Mouse (Mus musculus): ENCODE measurements around the gene Pamr1. TPM values are rescaled to one million over a fixed set of nuclear protein-coding genes. Genes with fewer than 3 reads are reported as not detected.

The Pamr1 gene
- polyA plus RNA-seq, 1 experiment from 2014 or later: 34.2 TPM

DNA sequence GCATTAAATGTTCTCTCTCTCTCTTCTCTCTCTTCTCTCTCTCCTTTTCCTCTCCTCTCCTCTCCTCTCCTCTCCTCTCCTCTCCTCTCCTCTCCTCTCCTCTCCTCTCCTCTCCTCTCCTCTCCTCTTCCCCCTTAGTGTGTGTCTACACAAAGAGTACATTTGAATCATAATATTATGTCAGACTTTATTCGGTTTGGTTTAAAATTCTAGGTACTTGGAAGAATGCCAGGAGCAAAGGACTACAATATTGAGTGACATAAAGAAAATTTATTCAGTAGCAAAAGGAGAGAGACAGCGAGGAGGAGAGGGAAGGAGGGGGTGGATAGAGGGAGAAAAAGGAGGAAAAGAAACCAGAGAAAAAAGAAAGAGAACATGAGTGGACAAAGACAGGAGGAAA, 88.9 kb downstream of the Pamr1 start:
- Histone ChIP-seq H3K4me3 (ENCODE audit: low read depth, low read length) (no peak overlapping the region), H3K36me3 (ENCODE audit: control insufficient read depth, insufficient read depth, low read length) (0 out of 2 replicates have a peak, but pooled peaks cover 4% of the 10 kb centered on the region), H3K9me3 (ENCODE audit: control insufficient read depth, low read length) (no peaks in the 10 kb centered on the region), H3K9ac (ENCODE audit: low read depth, low read length) (no peak overlapping the region), H3K4me1 (ENCODE audit: control insufficient read depth, insufficient read depth, low read length) (0 out of 2 replicates have a peak, but pooled peaks cover 3% of the 10 kb centered on the region), H3K27ac (replicated peaks; ENCODE audit: low read depth, low read length) (no peak overlapping the region), H3K4me2 (ENCODE audit: low read depth, low read length) (no peak overlapping the region), H3K27me3 (replicated peaks; ENCODE audit: control insufficient read depth, insufficient read depth, low read length) (no peaks in the 10 kb centered on the region)
- 18% methylated on average over 2 of the region's 2 CpGs for WGBS
- no peak for ATAC-seq (ENCODE audit: low read depth)
- DNase-seq (ENCODE audit: low spot score): no peak

DNA sequence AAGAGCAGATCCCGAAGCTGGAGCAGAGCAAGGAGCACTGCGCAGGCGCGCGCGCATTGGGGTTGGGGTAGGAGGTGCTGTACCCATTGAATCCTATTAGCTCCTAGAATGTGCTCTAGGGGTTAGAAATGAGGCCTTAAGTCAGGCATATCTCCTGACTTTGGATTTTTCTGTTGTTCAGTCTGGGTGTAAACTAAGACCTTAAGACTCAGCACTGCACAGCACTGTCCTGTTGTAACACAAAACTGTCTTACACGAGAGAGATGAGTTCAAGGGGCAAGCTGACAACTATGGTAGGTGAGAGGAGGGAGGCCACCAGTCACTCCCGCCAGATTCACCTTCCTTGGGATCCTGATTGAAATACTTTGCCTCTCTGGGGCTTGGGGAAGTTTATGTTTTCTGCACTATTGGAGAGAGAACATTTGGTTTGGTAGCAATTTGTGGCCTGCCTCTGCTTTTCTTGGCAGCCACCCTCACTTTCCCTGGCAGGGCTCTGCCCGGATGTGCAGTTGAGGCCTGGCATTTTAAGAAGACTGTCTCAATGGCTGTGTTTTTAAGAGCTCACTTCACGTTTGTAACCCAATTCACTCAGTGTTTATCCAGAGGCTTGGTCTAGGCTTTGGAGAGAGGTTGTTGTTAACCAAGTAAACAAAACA, 99.2 kb downstream of the Pamr1 start:
- Histone ChIP-seq H3K9ac (ENCODE audit: low read depth, low read length) (no peak overlapping the region), H3K4me3 (ENCODE audit: low read depth, low read length) (no peak overlapping the region), H3K36me3 (ENCODE audit: control insufficient read depth, insufficient read depth, low read length) (no peaks in the 10 kb centered on the region), H3K27ac (replicated peaks; ENCODE audit: low read depth, low read length) (peak overlapping the region; percentile 55; the same call in 1 of the 2 replicates), H3K4me1 (ENCODE audit: control insufficient read depth, insufficient read depth, low read length) (peaks cover 10% of the 10 kb centered on the region), H3K9me3 (ENCODE audit: control insufficient read depth, low read length) (no peaks in the 10 kb centered on the region), H3K27me3 (replicated peaks; ENCODE audit: control insufficient read depth, insufficient read depth, low read length) (no peaks in the 10 kb centered on the region), H3K4me2 (ENCODE audit: low read depth, low read length) (no peak overlapping the region)
- ATAC-seq (ENCODE audit: low read depth) (no peak), DNase-seq (ENCODE audit: low spot score) (peak; percentile 69)
- 68% methylated on average over 10 of the region's 10 CpGs for WGBS

DNA sequence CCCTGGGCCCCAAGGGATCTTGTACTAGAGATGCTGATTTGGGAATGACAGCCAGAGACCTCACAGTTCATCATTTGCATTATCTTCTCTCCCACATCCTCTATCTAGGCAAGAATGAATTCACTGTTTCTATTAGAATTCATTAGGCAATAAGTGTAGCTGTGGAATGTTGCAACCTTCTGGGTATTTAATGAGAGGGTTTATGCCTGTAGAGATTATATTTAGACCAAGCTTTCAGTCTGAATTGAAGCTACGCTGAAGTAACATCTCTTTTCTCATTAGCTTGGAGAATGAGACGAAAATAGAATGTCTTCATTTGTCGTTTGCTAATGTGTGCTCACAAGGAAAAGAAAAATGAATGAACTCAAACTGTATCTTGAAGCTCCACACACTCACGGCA, 100.5 kb downstream of the Pamr1 start:
- Histone ChIP-seq H3K27ac (replicated peaks; ENCODE audit: low read depth, low read length) (no peak overlapping the region), H3K9ac (ENCODE audit: low read depth, low read length) (no peak overlapping the region), H3K27me3 (replicated peaks; ENCODE audit: control insufficient read depth, insufficient read depth, low read length) (no peaks in the 10 kb centered on the region), H3K36me3 (ENCODE audit: control insufficient read depth, insufficient read depth, low read length) (no peaks in the 10 kb centered on the region), H3K9me3 (ENCODE audit: control insufficient read depth, low read length) (no peaks in the 10 kb centered on the region), H3K4me1 (ENCODE audit: control insufficient read depth, insufficient read depth, low read length) (peaks cover 10% of the 10 kb centered on the region), H3K4me3 (ENCODE audit: low read depth, low read length) (no peak overlapping the region), H3K4me2 (ENCODE audit: low read depth, low read length) (no peak overlapping the region)
- ATAC-seq (ENCODE audit: low read depth) (no peak), DNase-seq (ENCODE audit: low spot score) (no peak)
- 84% methylated on average over 4 of the region's 4 CpGs for WGBS

DNA sequence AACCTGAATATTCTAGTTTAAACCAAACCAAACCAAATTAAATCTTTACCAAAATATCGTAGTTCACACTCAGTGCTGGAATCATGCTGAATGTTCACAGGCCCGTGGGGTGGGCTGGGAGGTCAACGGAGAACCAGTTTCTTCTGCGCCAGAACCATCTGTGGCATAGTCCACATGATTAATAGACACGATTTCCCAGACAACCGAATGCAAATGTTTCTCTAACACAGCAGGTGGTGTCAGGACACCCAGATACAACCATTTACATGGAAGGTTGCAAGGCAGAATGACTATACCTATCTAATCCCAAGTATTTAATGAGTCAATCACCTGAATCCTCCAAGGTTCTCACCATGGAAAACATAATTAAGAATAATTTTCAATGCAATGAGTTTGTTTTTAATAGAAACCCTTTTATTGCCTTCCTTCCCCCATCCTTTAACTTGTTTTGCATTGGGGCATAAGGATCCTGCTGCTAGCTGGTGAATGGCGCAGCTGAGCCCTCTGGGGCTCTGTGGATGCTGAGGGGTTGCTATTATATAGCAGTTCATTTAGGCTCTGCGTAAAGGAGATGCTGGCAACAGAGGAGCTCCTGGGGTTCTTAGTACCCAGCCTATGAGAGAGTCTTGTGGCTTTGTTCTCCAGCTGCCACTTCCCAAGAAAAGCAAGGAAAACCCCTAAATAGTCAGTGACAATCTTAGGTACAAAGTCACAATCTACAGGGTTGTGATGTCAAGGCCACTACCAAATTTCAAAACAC, 106.3 kb downstream of the Pamr1 start:
- ATAC-seq (ENCODE audit: low read depth): no peak
- H3K4me3 ChIP-seq (ENCODE audit: low read depth, low read length): no peak overlapping the region
- H3K27ac ChIP-seq (replicated peaks; ENCODE audit: low read depth, low read length): no peak overlapping the region
- no peaks in the 10 kb centered on the region for H3K9me3 ChIP-seq (ENCODE audit: control insufficient read depth, low read length)
- peaks cover 50% of the 10 kb centered on the region for H3K27me3 ChIP-seq (replicated peaks; ENCODE audit: control insufficient read depth, insufficient read depth, low read length)
- no peaks in the 10 kb centered on the region for H3K36me3 ChIP-seq (ENCODE audit: control insufficient read depth, insufficient read depth, low read length)
- no peak overlapping the region for H3K9ac ChIP-seq (ENCODE audit: low read depth, low read length)
- 62% methylated on average over 8 of the region's 8 CpGs for WGBS
- H3K4me2 ChIP-seq (ENCODE audit: low read depth, low read length): no peak overlapping the region
- no peak for DNase-seq (ENCODE audit: low spot score)
- peaks cover 6% of the 10 kb centered on the region; the same call in 1 of the 2 replicates for H3K4me1 ChIP-seq (ENCODE audit: control insufficient read depth, insufficient read depth, low read length)

DNA sequence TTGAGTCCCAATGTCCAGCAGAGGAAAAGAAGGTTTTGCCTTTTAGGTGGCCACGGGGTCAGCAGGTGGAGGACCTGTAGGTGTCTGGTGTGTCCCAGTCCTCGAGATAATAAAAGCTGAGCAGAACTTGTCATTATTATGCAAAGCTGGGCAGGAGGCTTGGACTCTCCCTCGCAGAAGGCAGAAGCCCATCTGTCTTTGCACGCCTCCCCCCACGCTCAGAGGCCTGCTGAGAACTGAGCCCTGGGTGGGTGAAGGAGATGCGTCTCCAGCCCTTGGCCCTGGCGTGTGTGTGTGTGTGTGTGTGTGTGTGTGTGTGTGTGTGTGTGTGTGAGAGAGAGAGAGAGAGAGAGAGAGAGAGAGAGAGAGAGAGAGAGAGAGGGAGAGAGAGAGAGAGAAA, 107.9 kb downstream of the Pamr1 start:
- no peak overlapping the region for H3K27ac ChIP-seq (replicated peaks; ENCODE audit: low read depth, low read length)
- ATAC-seq (ENCODE audit: low read depth): no peak
- H3K27me3 ChIP-seq (replicated peaks; ENCODE audit: control insufficient read depth, insufficient read depth, low read length): peaks cover 59% of the 10 kb centered on the region

DNA sequence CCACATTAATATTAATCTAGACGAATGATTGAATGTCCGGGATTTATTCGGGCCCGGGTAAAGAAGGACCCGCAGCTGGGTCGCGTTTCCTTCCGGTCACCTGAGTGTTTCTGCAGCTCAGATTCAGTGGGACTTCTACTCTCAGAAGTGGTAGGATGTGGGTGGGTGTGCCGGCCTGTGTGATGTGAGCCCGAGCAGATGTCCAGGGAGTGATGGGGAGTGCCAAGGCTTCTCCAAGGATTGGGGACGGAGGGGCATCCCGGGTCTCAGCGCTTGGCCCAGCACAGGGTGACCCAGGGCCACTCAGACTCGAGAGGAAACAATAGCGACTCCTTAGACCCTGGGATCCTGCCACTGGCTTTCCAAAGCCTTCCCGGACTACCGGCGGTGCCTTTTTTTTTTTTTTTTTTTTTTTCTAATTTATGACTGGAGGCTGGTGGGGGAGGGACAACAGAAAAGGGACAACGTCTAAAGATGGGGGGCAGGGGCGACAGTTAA, 108.4 kb downstream of the Pamr1 start, which contains the start of gene Slc1a2:
Gene Slc1a2 (plus strand): TSS at position 497 of the 498 bp plus-strand sequence.
- no peak; the same call in 1 of the 2 replicates for ATAC-seq (ENCODE audit: low read depth)
- peaks cover 59% of the 10 kb centered on the region for H3K27me3 ChIP-seq (replicated peaks; ENCODE audit: control insufficient read depth, insufficient read depth, low read length)
- DNase-seq (ENCODE audit: low spot score): no peak

More for the DNA sequence above, 107.9 kb downstream of the Pamr1 start:
- H3K4me1 ChIP-seq (ENCODE audit: control insufficient read depth, insufficient read depth, low read length): peaks cover 6% of the 10 kb centered on the region; the same call in 1 of the 2 replicates
- H3K4me3 ChIP-seq (ENCODE audit: low read depth, low read length): peak overlapping the region; percentile 72; the same call in 1 of the 2 replicates
- no peak overlapping the region for H3K9ac ChIP-seq (ENCODE audit: low read depth, low read length)
- WGBS: 21% methylated on average over 7 of the region's 7 CpGs
- no peaks in the 10 kb centered on the region for H3K36me3 ChIP-seq (ENCODE audit: control insufficient read depth, insufficient read depth, low read length)
- DNase-seq (ENCODE audit: low spot score): no peak
- peak overlapping the region; percentile 99; the same call in 1 of the 2 replicates for H3K4me2 ChIP-seq (ENCODE audit: low read depth, low read length)
- H3K9me3 ChIP-seq (ENCODE audit: control insufficient read depth, low read length): no peaks in the 10 kb centered on the region

DNA sequence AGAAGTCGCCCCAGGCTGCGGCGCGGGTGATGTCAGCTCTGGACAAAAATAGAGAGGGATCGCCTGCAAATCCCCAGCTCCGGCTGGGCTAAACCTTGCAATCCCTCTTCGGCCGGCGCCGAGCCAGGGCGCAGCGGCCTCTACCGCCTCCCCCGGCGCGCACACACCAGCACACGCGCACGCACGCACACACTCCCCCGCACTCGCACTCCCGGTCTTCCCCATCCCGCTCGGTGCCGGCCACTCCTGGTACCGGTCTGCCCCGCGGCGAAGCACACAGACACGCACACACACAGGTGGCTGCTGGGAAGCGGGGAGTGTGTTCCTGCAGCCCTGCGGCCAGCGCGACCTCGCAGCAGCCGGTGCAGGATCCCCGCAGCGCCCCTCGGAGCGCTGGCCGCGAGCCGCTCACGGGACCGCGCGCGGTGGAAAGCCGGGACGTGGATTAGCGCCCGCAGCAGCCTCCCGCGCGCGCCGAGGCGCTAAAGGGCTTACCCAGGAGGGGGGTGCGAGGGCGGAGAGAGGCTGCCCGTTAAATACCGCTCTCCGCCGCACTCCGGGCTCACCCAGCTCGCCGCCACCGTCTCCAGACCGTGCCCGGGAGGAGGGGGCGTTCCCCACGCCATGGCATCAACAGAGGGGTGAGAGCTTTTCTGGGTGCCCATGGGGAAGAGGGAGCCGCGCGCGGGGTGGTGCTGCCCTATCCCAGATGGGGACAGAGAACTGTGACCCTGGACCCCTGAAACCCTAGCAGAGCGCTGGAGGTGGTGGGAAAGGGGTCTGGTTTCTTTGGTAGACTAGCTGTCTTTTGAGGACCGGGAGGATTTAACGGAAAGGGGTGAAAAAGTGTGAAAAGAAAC, 109.1 kb downstream of the Pamr1 start:
- WGBS: 1% methylated on average over 43 of the region's 80 CpGs
- H3K4me1 ChIP-seq (ENCODE audit: control insufficient read depth, insufficient read depth, low read length): peaks cover 11% of the 10 kb centered on the region
- peaks cover 59% of the 10 kb centered on the region for H3K27me3 ChIP-seq (replicated peaks; ENCODE audit: control insufficient read depth, insufficient read depth, low read length)
- H3K4me3 ChIP-seq (ENCODE audit: low read depth, low read length): peak overlapping the region; percentile 72
- H3K9ac ChIP-seq (ENCODE audit: low read depth, low read length): peak overlapping the region; percentile 64
- peak overlapping the region; percentile 99 for H3K4me2 ChIP-seq (ENCODE audit: low read depth, low read length)
- ATAC-seq (ENCODE audit: low read depth) (peak; percentile 87), DNase-seq (ENCODE audit: low spot score) (peak; percentile 75)
- no peak overlapping the region for H3K27ac ChIP-seq (replicated peaks; ENCODE audit: low read depth, low read length)
- H3K36me3 ChIP-seq (ENCODE audit: control insufficient read depth, insufficient read depth, low read length): no peaks in the 10 kb centered on the region
- H3K9me3 ChIP-seq (ENCODE audit: control insufficient read depth, low read length): no peaks in the 10 kb centered on the region

More for the DNA sequence above, 108.4 kb downstream of the Pamr1 start, which contains the start of gene Slc1a2:
- Histone ChIP-seq H3K4me3 (ENCODE audit: low read depth, low read length) (peak within 1 kb of the TSS; percentile 72), H3K9ac (ENCODE audit: low read depth, low read length) (peak within 1 kb of the TSS; percentile 64), H3K4me1 (ENCODE audit: control insufficient read depth, insufficient read depth, low read length) (peaks cover 6% of the 10 kb centered on the region; the same call in 1 of the 2 replicates), H3K4me2 (ENCODE audit: low read depth, low read length) (peak within 1 kb of the TSS; percentile 99), H3K9me3 (ENCODE audit: control insufficient read depth, low read length) (no peaks in the 10 kb centered on the region), H3K36me3 (ENCODE audit: control insufficient read depth, insufficient read depth, low read length) (no peaks in the 10 kb centered on the region), H3K27ac (replicated peaks; ENCODE audit: low read depth, low read length) (no peak within 1 kb of the TSS)
- WGBS: 1% methylated on average over 20 of the region's 20 CpGs

DNA sequence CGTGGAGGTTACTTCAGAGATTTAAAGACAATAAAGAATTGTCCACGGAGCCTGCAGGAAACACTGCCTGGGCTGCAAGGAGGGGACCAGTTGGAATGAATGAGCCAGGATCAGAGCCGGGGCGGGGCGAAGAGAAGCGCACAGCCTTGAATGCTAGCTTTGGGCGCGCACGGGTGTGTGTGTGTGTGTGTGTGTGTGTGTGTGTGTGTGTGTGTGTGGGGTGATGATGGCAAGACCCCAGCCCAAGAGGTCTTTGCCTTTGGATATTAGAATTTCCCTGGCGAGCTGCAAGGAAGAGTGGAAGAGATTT, 109.7 kb downstream of the Pamr1 start:
- Histone ChIP-seq H3K4me2 (ENCODE audit: low read depth, low read length) (peak overlapping the region; percentile 99), H3K9ac (ENCODE audit: low read depth, low read length) (peak overlapping the region; percentile 64), H3K4me3 (ENCODE audit: low read depth, low read length) (peak overlapping the region; percentile 72), H3K9me3 (ENCODE audit: control insufficient read depth, low read length) (no peaks in the 10 kb centered on the region), H3K27ac (replicated peaks; ENCODE audit: low read depth, low read length) (no peak overlapping the region), H3K36me3 (ENCODE audit: control insufficient read depth, insufficient read depth, low read length) (no peaks in the 10 kb centered on the region), H3K4me1 (ENCODE audit: control insufficient read depth, insufficient read depth, low read length) (peaks cover 12% of the 10 kb centered on the region), H3K27me3 (replicated peaks; ENCODE audit: control insufficient read depth, insufficient read depth, low read length) (peaks cover 59% of the 10 kb centered on the region)
- 0% methylated on average over 6 of the region's 10 CpGs for WGBS
- ATAC-seq (ENCODE audit: low read depth): no peak
- DNase-seq (ENCODE audit: low spot score): peak; percentile 30
